Mouse (Mus musculus): ENCODE measurements at regions not wholly inside any gene's neighbourhood (a gene's known extent, or its start where the extent isn't known, plus 50 kb on each side); places are given as distances from the start of the nearest gene placed in this dataset.

GRCm38 (mm10) chr13:82849037-82849436 lies 654.8 kb upstream of the Mef2c start:
- Histone ChIP-seq H3K36me3 (ENCODE audit: insufficient read depth, low read length) (no peaks in the 10 kb centered on the region), H3K4me3 (ENCODE audit: low read depth, low read length) (no peak overlapping the region), H3K4me2 (ENCODE audit: low read depth, low read length, poor library complexity, severe bottlenecking) (no peak overlapping the region), H3K27ac (ENCODE audit: low read depth, low read length) (no peak overlapping the region), H3K4me1 (ENCODE audit: insufficient read depth, low read length) (no peaks in the 10 kb centered on the region), H3K27me3 (ENCODE audit: insufficient read depth, low read length) (no peaks in the 10 kb centered on the region), H3K9ac (replicated peaks; ENCODE audit: low read length, poor library complexity, severe bottlenecking) (no peak overlapping the region), H3K9me3 (ENCODE audit: low read length) (no peaks in the 10 kb centered on the region)
- 75% methylated on average over 3 of the region's 3 CpGs for WGBS
- ATAC-seq (ENCODE audit: low FRiP score) = no peak
- no peak for TF ChIP-seq CTCF (IDR thresholded peaks at IDR 0.05)
- no peak for DNase-seq (ENCODE audit: low spot score)

- H3K4me3 ChIP-seq (ENCODE audit: low read depth, low read length) = no peak overlapping the region
- no peak for DNase-seq (ENCODE audit: low spot score)
These were observed 634.0 kb upstream of the Mef2c start for GRCm38 (mm10) chr13:82869869-82870268.

GRCm38 (mm10) chr13:82874091-82874490 lies 629.7 kb upstream of the Mef2c start:
- TF ChIP-seq CTCF (IDR thresholded peaks at IDR 0.05) = no peak
- Histone ChIP-seq H3K27ac (ENCODE audit: low read depth, low read length) (no peak overlapping the region), H3K9ac (replicated peaks; ENCODE audit: low read length, poor library complexity, severe bottlenecking) (no peak overlapping the region), H3K9me3 (ENCODE audit: low read length) (no peaks in the 10 kb centered on the region), H3K4me3 (ENCODE audit: low read depth, low read length) (no peak overlapping the region), H3K27me3 (ENCODE audit: insufficient read depth, low read length) (no peaks in the 10 kb centered on the region), H3K4me2 (ENCODE audit: low read depth, low read length, poor library complexity, severe bottlenecking) (no peak overlapping the region), H3K36me3 (ENCODE audit: insufficient read depth, low read length) (no peaks in the 10 kb centered on the region), H3K4me1 (ENCODE audit: insufficient read depth, low read length) (no peaks in the 10 kb centered on the region)
- ATAC-seq (ENCODE audit: low FRiP score) = no peak
- 74% methylated on average over 1 of the region's 1 CpGs for WGBS
- no peak for DNase-seq (ENCODE audit: low spot score)

More at GRCm38 (mm10) chr13:82869869-82870268, 634.0 kb upstream of the Mef2c start:
- Histone ChIP-seq H3K9me3 (ENCODE audit: low read length) (no peaks in the 10 kb centered on the region), H3K4me1 (ENCODE audit: insufficient read depth, low read length) (no peaks in the 10 kb centered on the region), H3K4me2 (ENCODE audit: low read depth, low read length, poor library complexity, severe bottlenecking) (no peak overlapping the region), H3K36me3 (ENCODE audit: insufficient read depth, low read length) (no peaks in the 10 kb centered on the region), H3K27me3 (ENCODE audit: insufficient read depth, low read length) (no peaks in the 10 kb centered on the region), H3K27ac (ENCODE audit: low read depth, low read length) (no peak overlapping the region), H3K9ac (replicated peaks; ENCODE audit: low read length, poor library complexity, severe bottlenecking) (no peak overlapping the region)
- no peak for TF ChIP-seq CTCF (IDR thresholded peaks at IDR 0.05)
- no peak for ATAC-seq (ENCODE audit: low FRiP score)

GRCm38 (mm10) chr13:82883368-82883767 lies 620.5 kb upstream of the Mef2c start:
- Histone ChIP-seq H3K27ac (ENCODE audit: low read depth, low read length) (no peak overlapping the region), H3K36me3 (ENCODE audit: insufficient read depth, low read length) (no peaks in the 10 kb centered on the region), H3K9me3 (ENCODE audit: low read length) (no peaks in the 10 kb centered on the region), H3K27me3 (ENCODE audit: insufficient read depth, low read length) (no peaks in the 10 kb centered on the region), H3K4me2 (ENCODE audit: low read depth, low read length, poor library complexity, severe bottlenecking) (no peak overlapping the region), H3K9ac (replicated peaks; ENCODE audit: low read length, poor library complexity, severe bottlenecking) (no peak overlapping the region), H3K4me1 (ENCODE audit: insufficient read depth, low read length) (no peaks in the 10 kb centered on the region), H3K4me3 (ENCODE audit: low read depth, low read length) (no peak overlapping the region)
- ATAC-seq (ENCODE audit: low FRiP score) = no peak
- no peak for DNase-seq (ENCODE audit: low spot score)
- no peak for TF ChIP-seq CTCF (IDR thresholded peaks at IDR 0.05)

- no peak overlapping the region for H3K4me2 ChIP-seq (ENCODE audit: low read depth, low read length, poor library complexity, severe bottlenecking)
- no peak overlapping the region for H3K4me3 ChIP-seq (ENCODE audit: low read depth, low read length)
- no peaks in the 10 kb centered on the region for H3K27me3 ChIP-seq (ENCODE audit: insufficient read depth, low read length)
- DNase-seq (ENCODE audit: low spot score) (no peak), ATAC-seq (ENCODE audit: low FRiP score) (no peak)
- no peaks in the 10 kb centered on the region for H3K4me1 ChIP-seq (ENCODE audit: insufficient read depth, low read length)
- WGBS = 100% methylated on average over 1 of the region's 1 CpGs
- no peaks in the 10 kb centered on the region for H3K9me3 ChIP-seq (ENCODE audit: low read length)
- no peak for TF ChIP-seq CTCF (IDR thresholded peaks at IDR 0.05)
- no peak overlapping the region for H3K27ac ChIP-seq (ENCODE audit: low read depth, low read length)
- H3K36me3 ChIP-seq (ENCODE audit: insufficient read depth, low read length) = no peaks in the 10 kb centered on the region
- no peak overlapping the region for H3K9ac ChIP-seq (replicated peaks; ENCODE audit: low read length, poor library complexity, severe bottlenecking)
These were observed 615.1 kb upstream of the Mef2c start for GRCm38 (mm10) chr13:82888755-82889154.

GRCm38 (mm10) chr13:82892731-82893130 lies 611.1 kb upstream of the Mef2c start:
- DNase-seq (ENCODE audit: low spot score) = peak; percentile 4
- no peak for ATAC-seq (ENCODE audit: low FRiP score)
- Histone ChIP-seq H3K27me3 (ENCODE audit: insufficient read depth, low read length) (no peaks in the 10 kb centered on the region), H3K27ac (ENCODE audit: low read depth, low read length) (no peak overlapping the region), H3K9me3 (ENCODE audit: low read length) (no peaks in the 10 kb centered on the region), H3K4me1 (ENCODE audit: insufficient read depth, low read length) (no peaks in the 10 kb centered on the region), H3K36me3 (ENCODE audit: insufficient read depth, low read length) (no peaks in the 10 kb centered on the region), H3K4me3 (ENCODE audit: low read depth, low read length) (no peak overlapping the region), H3K9ac (replicated peaks; ENCODE audit: low read length, poor library complexity, severe bottlenecking) (no peak overlapping the region), H3K4me2 (ENCODE audit: low read depth, low read length, poor library complexity, severe bottlenecking) (no peak overlapping the region)
- WGBS = 67% methylated on average over 2 of the region's 2 CpGs
- TF ChIP-seq CTCF (IDR thresholded peaks at IDR 0.05) = no peak

- Histone ChIP-seq H3K27ac (ENCODE audit: low read depth, low read length) (no peak overlapping the region), H3K27me3 (ENCODE audit: insufficient read depth, low read length) (no peaks in the 10 kb centered on the region), H3K4me3 (ENCODE audit: low read depth, low read length) (no peak overlapping the region), H3K9me3 (ENCODE audit: low read length) (no peaks in the 10 kb centered on the region), H3K36me3 (ENCODE audit: insufficient read depth, low read length) (no peaks in the 10 kb centered on the region), H3K4me1 (ENCODE audit: insufficient read depth, low read length) (no peaks in the 10 kb centered on the region), H3K9ac (replicated peaks; ENCODE audit: low read length, poor library complexity, severe bottlenecking) (no peak overlapping the region), H3K4me2 (ENCODE audit: low read depth, low read length, poor library complexity, severe bottlenecking) (no peak overlapping the region)
- ATAC-seq (ENCODE audit: low FRiP score) (no peak), DNase-seq (ENCODE audit: low spot score) (no peak)
- 61% methylated on average over 4 of the region's 4 CpGs for WGBS
- no peak for TF ChIP-seq CTCF (IDR thresholded peaks at IDR 0.05)
These were observed 604.1 kb upstream of the Mef2c start for GRCm38 (mm10) chr13:82899686-82900085.

Measured in midbrain, postnatal 0 days (tissue).